ENCODE assay signal across 7 mouse cellular contexts in genomic region chr4:102439401-102440118, GRCm38 (mm10).
DNase-seq lines count a peak whose midpoint lies in the region; ATAC-seq and TF ChIP-seq lines count a peak whose summit lies in the region.

No protein-coding gene starts in this region.

- TF ChIP-seq CTCF in brain, embryonic 14.5 days (IDR thresholded peaks at IDR 0.05; ENCODE audit: borderline replicate concordance, extremely low read depth, insufficient read depth, insufficient read length): no peak
- TF ChIP-seq CTCF in stomach, postnatal 0 days (IDR thresholded peaks at IDR 0.05; ENCODE audit: low read depth): no peak

- TF ChIP-seq EP300 in stomach, postnatal 0 days (optimal IDR thresholded peaks at IDR 0.05): no peak

- H3K36me3 ChIP-seq in liver, embryonic 11.5 days (ENCODE audit: control insufficient read depth, insufficient read depth, low read length): no peaks in the 10 kb centered on the region
- H3K36me3 ChIP-seq in embryonic facial prominence, embryonic 15.5 days: no peaks in the 10 kb centered on the region
- H3K36me3 ChIP-seq in stomach, postnatal 0 days (ENCODE audit: control insufficient read depth, insufficient read depth, low read length): no peaks in the 10 kb centered on the region

- H3K9me3 ChIP-seq in liver, embryonic 11.5 days (ENCODE audit: control insufficient read depth, low read length): no peaks in the 10 kb centered on the region
- no peaks in the 10 kb centered on the region for H3K9me3 ChIP-seq in embryonic facial prominence, embryonic 15.5 days (replicated peaks)
- H3K9me3 ChIP-seq in stomach, postnatal 0 days (ENCODE audit: control insufficient read depth, low read length): no peaks in the 10 kb centered on the region

- H3K27ac ChIP-seq in liver, embryonic 11.5 days (ENCODE audit: low read depth, low read length): no peak overlapping the region
- peak overlapping the region; percentile 73 for H3K27ac ChIP-seq in embryonic facial prominence, embryonic 15.5 days (replicated peaks)
- H3K27ac ChIP-seq in stomach, postnatal 0 days (replicated peaks): no peak overlapping the region

- no peak for TF ChIP-seq POLR2A in brain, embryonic 14.5 days (IDR thresholded peaks at IDR 0.05; ENCODE audit: borderline replicate concordance, extremely low read depth, insufficient read depth, insufficient read length, poor library complexity, severe bottlenecking)

- no peaks in the 10 kb centered on the region for H3K4me1 ChIP-seq in liver, embryonic 11.5 days (replicated peaks; ENCODE audit: control insufficient read depth, insufficient read depth, low read length)
- H3K4me1 ChIP-seq in embryonic facial prominence, embryonic 15.5 days: peaks cover 6% of the 10 kb centered on the region
- H3K4me1 ChIP-seq in stomach, postnatal 0 days (replicated peaks; ENCODE audit: control insufficient read depth, insufficient read depth): no peaks in the 10 kb centered on the region

- no peaks in the 10 kb centered on the region for H3K27me3 ChIP-seq in liver, embryonic 11.5 days (replicated peaks; ENCODE audit: control insufficient read depth, insufficient read depth, low read length)
- H3K27me3 ChIP-seq in embryonic facial prominence, embryonic 15.5 days: no peaks in the 10 kb centered on the region
- H3K27me3 ChIP-seq in stomach, postnatal 0 days (ENCODE audit: control insufficient read depth, insufficient read depth, low read length): no peaks in the 10 kb centered on the region

- no peak overlapping the region for H3K9ac ChIP-seq in liver, embryonic 11.5 days (ENCODE audit: low read depth, low read length)
- no peak overlapping the region for H3K9ac ChIP-seq in embryonic facial prominence, embryonic 15.5 days
- H3K9ac ChIP-seq in stomach, postnatal 0 days (ENCODE audit: low read length): no peak overlapping the region

- no peak for ATAC-seq in liver, embryonic 11.5 days (replicated peaks; ENCODE audit: low FRiP score)
- peak; percentile 34 for ATAC-seq in embryonic facial prominence, embryonic 15.5 days (ENCODE audit: insufficient number of reproducible peaks, low FRiP score, low TSS enrichment, low read depth)
- ATAC-seq in stomach, postnatal 0 days (ENCODE audit: low FRiP score, low TSS enrichment): no peak
- no peak for ATAC-seq in inflammation-experienced regulatory T-cells, adult 6 months

- H3K4me2 ChIP-seq in liver, embryonic 11.5 days: no peak overlapping the region
- 0 out of 2 replicates have a peak overlapping the region, but pooled peaks have one; percentile 5 for H3K4me2 ChIP-seq in embryonic facial prominence, embryonic 15.5 days (replicated peaks)
- no peak overlapping the region for H3K4me2 ChIP-seq in stomach, postnatal 0 days (replicated peaks; ENCODE audit: low read depth)

- DNase-seq in liver: peak; percentile 7
- DNase-seq in liver, embryonic 11.5 days (ENCODE audit: low spot score): no peak
- peak; percentile 60 for DNase-seq in brain, embryonic 14.5 days (ENCODE audit: low read depth)
- peak; percentile 5 for DNase-seq in kidney, adult 9 months
- peak; percentile 17 for DNase-seq in stomach, postnatal 0 days (ENCODE audit: low spot score)

- 70% methylated on average over 5 of the region's 5 CpGs for WGBS in liver, embryonic 11.5 days
- 19% methylated on average over 5 of the region's 5 CpGs for WGBS in embryonic facial prominence, embryonic 15.5 days
- WGBS in stomach, postnatal 0 days: 38% methylated on average over 5 of the region's 5 CpGs

- H3K4me3 ChIP-seq in liver, embryonic 11.5 days (ENCODE audit: low read depth, low read length): no peak overlapping the region
- no peak overlapping the region for H3K4me3 ChIP-seq in embryonic facial prominence, embryonic 15.5 days (replicated peaks)
- H3K4me3 ChIP-seq in stomach, postnatal 0 days (ENCODE audit: low read depth, low read length): no peak overlapping the region
